Mouse (Mus musculus) hindbrain, embryonic 12.5 days (tissue): ENCODE results near the gene Golga1. TPM values are rescaled to one million over a fixed set of nuclear protein-coding genes. Genes with fewer than 3 reads are reported as not detected.
"Not testable (repeated sequence)": the region's sequence is repeated elsewhere in the genome, so short reads cannot be mapped to it uniquely, and the experiment has no call there.

Source experiments
- ATAC-seq: fragments of 200-750 bp; cut with Nextera tagmentation; 2 replicates; pipeline ENCODE4 v1.8.0; 2017; ENCODE audit warnings: moderate TSS enrichment; ENCODE audit not compliant: low FRiP score
- H3K27ac ChIP-seq: fragments of 300-500 bp; sonication (generic); 2 replicates; pipeline ENCODE4 v1.5.1; 2016; ENCODE audit warnings: mild to moderate bottlenecking
- H3K27me3 ChIP-seq: fragments of 300-500 bp; sonication (generic); 2 replicates; pipeline ENCODE4 v1.6.1; 2016; ENCODE audit warnings: mild to moderate bottlenecking
- H3K36me3 ChIP-seq: fragments of 300-500 bp; sonication (generic); 2 replicates; pipeline ENCODE4 v1.6.1; 2016; ENCODE audit warnings: mild to moderate bottlenecking
- H3K4me1 ChIP-seq: fragments of 300-500 bp; sonication (generic); 2 replicates; pipeline ENCODE4 v1.6.1; 2016
- H3K4me2 ChIP-seq: fragments of 300-500 bp; sonication (generic); replicated peaks from 2 replicates; pipeline ENCODE4 v1.6.1; 2016; ENCODE audit warnings: mild to moderate bottlenecking
- H3K4me3 ChIP-seq: fragments of 300-500 bp; sonication (generic); 2 replicates; pipeline ENCODE4 v1.5.1; 2016; ENCODE audit warnings: mild to moderate bottlenecking
- H3K9ac ChIP-seq: fragments of 300-500 bp; sonication (generic); 2 replicates; pipeline ENCODE4 v1.6.1; 2016; ENCODE audit warnings: mild to moderate bottlenecking, moderate library complexity
- H3K9me3 ChIP-seq: fragments of 300-500 bp; sonication (generic); replicated peaks from 2 replicates; pipeline ENCODE4 v1.6.1; 2016; ENCODE audit warnings: mild to moderate bottlenecking
- WGBS: fragments of 180-500 bp; shearing (Covaris S2); methylation state at CpG from one replicate; pipeline ENCODE4 v1.1.7; 2016; 5-methylcytosine and 5-hydroxymethylcytosine counted together
- polyA plus RNA-seq: library from polyadenylated mRNA; unstranded; fragments of >200 nt; fragmentation: Nextera tagmentation; extraction: Ambion mirVana; gene quantifications from 2 replicates; pipeline ENCODE4 v1.2.1, GENCODE M21; 2016

Gene Golga1
- polyA plus RNA-seq, 1 experiment from 2014 or later = 39.0 TPM

GRCm38 (mm10) chr2:39031611-39032010 is 33.7 kb downstream of the Golga1 start:
- H3K4me1 ChIP-seq = no peaks in the 10 kb centered on the region
- H3K9ac ChIP-seq = no peak overlapping the region
- H3K36me3 ChIP-seq = peaks cover 75% of the 10 kb centered on the region
- H3K27me3 ChIP-seq = no peaks in the 10 kb centered on the region
- H3K4me3 ChIP-seq = no peak overlapping the region
- H3K4me2 ChIP-seq = no peak overlapping the region
- WGBS = 91% methylated on average over 1 of the region's 1 CpGs
- H3K27ac ChIP-seq = no peak overlapping the region
- no peak for ATAC-seq
- no peaks in the 10 kb centered on the region for H3K9me3 ChIP-seq

- no peak overlapping the region for H3K4me2 ChIP-seq
- no peaks in the 10 kb centered on the region for H3K4me1 ChIP-seq
- peaks cover 77% of the 10 kb centered on the region for H3K36me3 ChIP-seq
- no peaks in the 10 kb centered on the region for H3K9me3 ChIP-seq
- 87% methylated on average over 1 of the region's 1 CpGs for WGBS
- ATAC-seq = no peak
- no peak overlapping the region for H3K4me3 ChIP-seq
- H3K27me3 ChIP-seq = no peaks in the 10 kb centered on the region
- H3K27ac ChIP-seq = no peak overlapping the region
- no peak overlapping the region for H3K9ac ChIP-seq
Measured at GRCm38 (mm10) chr2:39020004-39020403, 45.3 kb downstream of the Golga1 start.

GRCm38 (mm10) chr2:39016581-39016980 is 48.8 kb downstream of the Golga1 start:
- no peak overlapping the region for H3K4me2 ChIP-seq
- no peak for ATAC-seq
- 78% methylated on average over 3 of the region's 3 CpGs for WGBS
- H3K9ac ChIP-seq = no peak overlapping the region
- H3K9me3 ChIP-seq = no peaks in the 10 kb centered on the region
- H3K27ac ChIP-seq = no peak overlapping the region
- H3K4me1 ChIP-seq = no peaks in the 10 kb centered on the region
- H3K36me3 ChIP-seq = peaks cover 72% of the 10 kb centered on the region
- H3K4me3 ChIP-seq = no peak overlapping the region
- no peaks in the 10 kb centered on the region for H3K27me3 ChIP-seq

- WGBS = 89% methylated on average over 7 of the region's 7 CpGs
- H3K9ac ChIP-seq = no peak overlapping the region
- no peaks in the 10 kb centered on the region for H3K27me3 ChIP-seq
- no peaks in the 10 kb centered on the region for H3K9me3 ChIP-seq
- no peak for ATAC-seq
- H3K4me1 ChIP-seq = peaks cover 20% of the 10 kb centered on the region
- H3K36me3 ChIP-seq = peaks cover 43% of the 10 kb centered on the region
- H3K4me2 ChIP-seq = no peak overlapping the region
- no peak overlapping the region for H3K4me3 ChIP-seq
- H3K27ac ChIP-seq = no peak overlapping the region
Measured at GRCm38 (mm10) chr2:39012768-39013279, 52.5 kb downstream of the Golga1 start.

- H3K4me1 ChIP-seq = peaks cover 24% of the 10 kb centered on the region
- no peak overlapping the region for H3K9ac ChIP-seq
- no peak for ATAC-seq
- WGBS = 86% methylated on average over 3 of the region's 3 CpGs
- no peak overlapping the region for H3K4me3 ChIP-seq
- H3K27me3 ChIP-seq = no peaks in the 10 kb centered on the region
- no peak overlapping the region for H3K27ac ChIP-seq
- no peak overlapping the region for H3K4me2 ChIP-seq
- no peaks in the 10 kb centered on the region for H3K9me3 ChIP-seq
- H3K36me3 ChIP-seq = peaks cover 43% of the 10 kb centered on the region
Measured at GRCm38 (mm10) chr2:39011971-39012370, 53.4 kb downstream of the Golga1 start.

GRCm38 (mm10) chr2:39011264-39011663 is 54.1 kb downstream of the Golga1 start:
- Histone ChIP-seq H3K4me3 (no peak overlapping the region), H3K27ac (no peak overlapping the region), H3K4me2 (no peak overlapping the region), H3K36me3 (peaks cover 38% of the 10 kb centered on the region), H3K9me3 (no peaks in the 10 kb centered on the region), H3K4me1 (peaks cover 29% of the 10 kb centered on the region), H3K27me3 (no peaks in the 10 kb centered on the region), H3K9ac (no peak overlapping the region)
- no peak for ATAC-seq

- ATAC-seq, H3K9ac ChIP-seq, H3K27me3 ChIP-seq, H3K27ac ChIP-seq, H3K4me3 ChIP-seq, H3K4me2 ChIP-seq, H3K9me3 ChIP-seq: not testable (repeated sequence)
- WGBS = 94% methylated on average over 5 of the region's 5 CpGs
- H3K4me1 ChIP-seq = peaks cover 35% of the 10 kb centered on the region
- H3K36me3 ChIP-seq = peaks cover 28% of the 10 kb centered on the region
Measured at GRCm38 (mm10) chr2:39010144-39010543, 55.2 kb downstream of the Golga1 start.

GRCm38 (mm10) chr2:39008954-39009365 is 56.4 kb downstream of the Golga1 start:
- Histone ChIP-seq H3K9ac (peak overlapping the region; percentile 94), H3K4me1 (peaks cover 39% of the 10 kb centered on the region), H3K9me3 (no peaks in the 10 kb centered on the region), H3K4me2 (peak overlapping the region; percentile 86), H3K27ac (0 out of 2 replicates have a peak overlapping the region, but pooled peaks have one; percentile 91), H3K4me3 (peak overlapping the region; percentile 89), H3K27me3 (no peaks in the 10 kb centered on the region), H3K36me3 (peaks cover 17% of the 10 kb centered on the region; the same call in 1 of the 2 replicates)
- 40% methylated on average over 3 of the region's 3 CpGs for WGBS
- ATAC-seq = no peak

- Histone ChIP-seq H3K4me3 (peak overlapping the region; percentile 89), H3K36me3 (peaks cover 14% of the 10 kb centered on the region), H3K4me2 (peak overlapping the region; percentile 86), H3K4me1 (peaks cover 45% of the 10 kb centered on the region), H3K9me3 (no peaks in the 10 kb centered on the region), H3K27me3 (no peaks in the 10 kb centered on the region), H3K27ac (peak overlapping the region; percentile 91), H3K9ac (peak overlapping the region; percentile 94)
- under 1% methylated on average over 25 of the region's 25 CpGs for WGBS
- ATAC-seq = peak; percentile 60
Measured at GRCm38 (mm10) chr2:39008350-39008851, 56.9 kb downstream of the Golga1 start.

GRCm38 (mm10) chr2:39007865-39008264 is 57.5 kb downstream of the Golga1 start:
- peak overlapping the region; percentile 94 for H3K9ac ChIP-seq
- peak overlapping the region; percentile 89 for H3K4me3 ChIP-seq
- no peaks in the 10 kb centered on the region for H3K9me3 ChIP-seq
- H3K4me1 ChIP-seq = peaks cover 50% of the 10 kb centered on the region
- under 1% methylated on average over 43 of the region's 44 CpGs for WGBS
- no peaks in the 10 kb centered on the region for H3K27me3 ChIP-seq
- peaks cover 14% of the 10 kb centered on the region for H3K36me3 ChIP-seq
- peak; percentile 89 for ATAC-seq
- H3K4me2 ChIP-seq = peak overlapping the region; percentile 86
- peak overlapping the region; percentile 91 for H3K27ac ChIP-seq

- WGBS = 91% methylated on average over 14 of the region's 14 CpGs
- H3K9me3 ChIP-seq = no peaks in the 10 kb centered on the region
- ATAC-seq = no peak
- H3K27ac ChIP-seq = no peak overlapping the region
- H3K27me3 ChIP-seq = no peaks in the 10 kb centered on the region
- peaks cover 54% of the 10 kb centered on the region for H3K4me1 ChIP-seq
- H3K36me3 ChIP-seq = peaks cover 24% of the 10 kb centered on the region
- peak overlapping the region; percentile 81 for H3K4me2 ChIP-seq
- H3K4me3 ChIP-seq = peak overlapping the region; percentile 76
- H3K9ac ChIP-seq = no peak overlapping the region
Measured at GRCm38 (mm10) chr2:39006149-39006730, 59.1 kb downstream of the Golga1 start.

GRCm38 (mm10) chr2:39005574-39006079 is 59.7 kb downstream of the Golga1 start, which contains the start of gene Rpl35:
Rpl35 (minus strand) TSS chr2:39005624.
- no peak for ATAC-seq
- Histone ChIP-seq H3K4me2 (peak within 1 kb of the TSS; percentile 81), H3K4me3 (peak within 1 kb of the TSS; percentile 76), H3K27me3 (no peaks in the 10 kb centered on the region), H3K9ac (peak within 1 kb of the TSS; percentile 94), H3K36me3 (peaks cover 31% of the 10 kb centered on the region), H3K4me1 (peaks cover 49% of the 10 kb centered on the region), H3K27ac (peak within 1 kb of the TSS; percentile 91), H3K9me3 (no peaks in the 10 kb centered on the region)
- 13% methylated on average over 15 of the region's 15 CpGs for WGBS
